Mouse (Mus musculus) thymus, postnatal 0 days (tissue): Measurements from ENCODE around the gene Pde8b. TPM values are rescaled to one million over a fixed set of nuclear protein-coding genes. Genes with fewer than 3 reads are reported as not detected.
"Not testable (repeated sequence)": the region's sequence is repeated elsewhere in the genome, so short reads cannot be mapped to it uniquely, and the experiment has no call there.

Experiments used
- DNase-seq: peaks from one replicate; pipeline ENCODE4 v3.0.0-alpha.2; 2015; ENCODE audit warnings: low spot score
- polyA plus RNA-seq: library from polyadenylated mRNA; unstranded; fragments of >200 nt; fragmentation: Nextera tagmentation; extraction: Ambion mirVana; gene quantifications from 2 replicates; pipeline ENCODE4 v1.2.1, GENCODE M21; 2015

Gene Pde8b
- polyA plus RNA-seq, 1 experiment from 2014 or later: 1.7 TPM

GRCm38 (mm10) chr13:95221882-95222568, 28.1 kb downstream of the Pde8b start:
- no peak for DNase-seq

DNA sequence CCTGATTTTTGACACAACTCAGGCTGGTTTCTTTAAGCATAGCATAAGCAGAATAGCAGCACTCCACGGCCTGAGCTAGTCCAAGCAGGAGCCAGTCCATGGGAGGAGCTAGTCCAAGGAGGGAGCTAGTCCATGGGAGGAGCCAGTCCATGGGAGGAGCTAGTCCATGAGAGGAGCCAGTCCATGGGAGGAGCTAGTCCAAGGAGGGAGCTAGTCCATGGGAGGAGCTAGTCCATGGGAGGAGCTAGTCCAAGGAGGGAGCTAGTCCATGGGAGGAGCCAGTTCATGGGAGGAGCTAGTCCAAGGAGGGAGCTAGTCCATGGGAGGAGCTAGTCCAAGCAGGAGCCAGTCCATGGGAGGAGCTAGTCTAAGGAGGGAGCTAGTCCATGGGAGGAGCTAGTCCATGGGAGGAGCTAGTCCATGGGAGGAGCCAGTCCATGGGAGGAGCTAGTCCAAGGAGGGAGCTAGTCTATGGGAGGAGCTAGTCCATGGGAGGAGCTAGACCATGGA, 34.4 kb downstream of the Pde8b start:
- not testable (repeated sequence) for DNase-seq

DNA sequence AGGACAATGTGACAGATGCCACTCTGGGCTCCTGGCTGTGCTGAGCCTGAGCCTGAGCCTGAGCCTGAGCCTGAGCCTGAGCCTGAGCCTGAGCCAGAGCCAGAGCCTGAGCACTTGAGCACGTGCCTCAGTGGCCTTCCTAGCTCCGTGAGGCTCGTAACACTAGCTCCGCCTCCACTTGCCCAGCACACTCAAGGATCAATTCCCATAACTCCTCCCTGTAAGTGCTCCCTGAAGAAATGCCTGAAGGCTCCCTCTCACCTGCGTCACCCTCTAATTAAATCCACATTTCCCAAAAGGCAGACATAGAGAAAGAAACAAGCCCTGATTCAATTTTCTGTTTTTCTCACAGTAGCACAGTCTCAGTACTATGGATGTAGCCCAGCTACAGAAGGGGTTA, 37.8 kb downstream of the Pde8b start:
- no peak for DNase-seq

DNA sequence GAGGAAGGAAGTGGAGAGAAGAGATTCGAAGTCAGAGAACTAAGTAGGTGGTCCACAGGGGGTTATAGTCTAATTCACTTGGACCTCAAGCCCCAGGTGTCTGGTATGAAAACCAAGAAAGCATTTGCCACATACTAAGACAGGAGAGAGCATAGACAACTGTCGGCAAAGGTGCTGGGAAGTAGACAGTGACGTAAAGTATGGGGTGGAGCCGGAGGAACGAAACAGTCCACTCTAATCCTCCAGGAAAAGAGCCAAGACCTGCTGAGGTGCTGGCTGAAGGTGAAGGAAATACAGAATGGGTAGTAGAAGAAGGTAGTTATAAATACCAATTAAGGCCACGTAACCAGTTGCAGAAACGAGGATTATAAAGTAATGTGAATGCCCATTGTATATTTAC, 42.8 kb downstream of the Pde8b start:
- not testable (repeated sequence) for DNase-seq

GRCm38 (mm10) chr13:95202151-95202758, 47.9 kb downstream of the Pde8b start:
- DNase-seq: no peak

DNA sequence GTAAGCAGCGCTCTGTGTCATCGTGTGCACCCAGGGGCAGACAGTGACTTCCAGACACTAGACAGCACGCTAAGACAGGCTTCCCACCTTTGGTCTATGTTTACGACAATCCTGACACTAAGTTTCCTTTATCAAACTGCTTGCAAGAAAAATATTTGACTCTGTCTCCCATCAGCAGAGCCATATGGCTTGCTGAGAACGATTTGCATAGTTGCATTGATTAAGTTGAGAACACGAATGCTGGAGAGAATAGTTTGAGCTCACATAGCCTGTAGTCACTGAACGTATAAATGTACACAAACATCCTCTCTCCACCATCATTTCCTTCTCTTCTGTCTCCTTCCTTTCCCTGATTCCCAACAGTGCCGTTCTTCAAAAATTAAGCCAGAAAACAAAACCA, 49.3 kb downstream of the Pde8b start:
- DNase-seq: no peak

GRCm38 (mm10) chr13:95200036-95200435, 50.1 kb downstream of the Pde8b start:
- no peak for DNase-seq

- DNase-seq: no peak
These were observed 53.9 kb downstream of the Pde8b start for GRCm38 (mm10) chr13:95196106-95196705.

DNA sequence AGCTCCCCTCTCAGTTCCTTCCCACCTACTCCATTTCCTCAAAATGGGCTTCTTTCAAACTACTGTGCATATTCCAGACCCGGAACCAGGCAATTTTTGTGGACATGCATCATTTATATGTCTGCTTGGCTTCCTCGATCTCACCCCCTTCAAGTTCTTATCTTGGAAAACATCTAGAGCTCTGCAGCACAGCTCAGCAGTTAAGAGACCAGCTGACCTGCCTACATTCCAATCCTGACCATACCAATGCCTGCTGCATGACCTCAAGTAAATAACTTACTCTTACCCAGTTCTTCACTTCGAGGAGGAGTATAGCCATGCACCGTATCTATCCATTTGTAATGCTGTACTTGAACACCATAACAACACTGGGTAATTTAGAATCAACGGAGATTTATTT, 58.2 kb downstream of the Pde8b start:
- no peak for DNase-seq

GRCm38 (mm10) chr13:95189111-95189510, 61.0 kb downstream of the Pde8b start:
- no peak for DNase-seq

- no peak for DNase-seq
These were observed 62.9 kb downstream of the Pde8b start for GRCm38 (mm10) chr13:95187153-95187665.

DNA sequence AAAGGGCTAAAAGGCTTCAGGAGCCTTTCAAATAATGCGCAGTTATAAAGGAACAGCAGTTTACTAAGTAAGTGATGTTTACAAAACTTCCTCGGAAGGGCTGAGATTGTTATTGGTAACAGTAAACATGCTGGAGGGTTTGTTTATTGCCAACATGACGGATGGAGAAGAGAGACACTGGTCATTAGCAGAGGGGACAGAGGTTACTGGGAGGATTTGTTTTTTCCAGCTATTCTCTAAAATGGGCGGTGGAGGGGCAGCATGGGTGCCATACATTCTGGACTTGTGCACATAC, 63.4 kb downstream of the Pde8b start:
- no peak for DNase-seq

DNA sequence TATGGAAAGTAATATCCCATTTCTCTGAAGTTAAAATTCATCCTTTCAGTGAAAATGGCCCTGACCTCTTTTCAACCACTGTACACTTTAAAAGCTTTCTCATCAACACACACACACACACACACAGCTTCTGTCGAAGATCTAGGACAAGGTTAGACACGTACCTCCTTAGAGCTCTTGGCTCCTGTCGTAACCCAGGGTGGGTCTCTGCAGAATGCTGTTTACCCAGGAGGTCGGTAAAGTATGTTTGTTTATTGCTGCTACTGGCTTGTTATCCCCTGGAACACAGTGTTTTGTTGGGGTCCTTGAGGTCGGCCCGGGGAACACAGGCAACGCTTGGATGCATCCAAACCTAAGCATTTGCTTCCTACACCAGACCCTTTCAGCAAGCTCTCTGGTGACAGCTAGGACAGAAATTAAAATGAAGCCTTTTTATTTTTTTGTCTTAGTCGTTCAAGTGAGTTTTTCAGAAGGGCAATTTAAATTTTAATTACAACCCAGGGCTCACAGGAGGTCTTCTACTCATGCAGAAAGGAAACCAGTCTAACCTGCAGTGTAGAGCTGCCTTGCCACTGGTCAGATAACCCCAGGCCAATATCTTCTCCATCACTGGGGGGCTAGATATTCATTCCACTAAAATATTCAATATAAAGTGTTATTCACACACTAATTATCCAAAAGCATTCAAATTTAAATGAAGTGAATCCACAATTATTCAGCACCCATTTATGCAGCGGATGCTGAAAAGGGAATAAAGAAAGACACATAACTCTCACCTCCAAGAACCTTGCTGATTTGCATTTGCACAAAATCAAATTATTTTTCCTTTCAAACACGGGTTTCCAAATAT, 64.0 kb downstream of the Pde8b start:
- no peak for DNase-seq

DNA sequence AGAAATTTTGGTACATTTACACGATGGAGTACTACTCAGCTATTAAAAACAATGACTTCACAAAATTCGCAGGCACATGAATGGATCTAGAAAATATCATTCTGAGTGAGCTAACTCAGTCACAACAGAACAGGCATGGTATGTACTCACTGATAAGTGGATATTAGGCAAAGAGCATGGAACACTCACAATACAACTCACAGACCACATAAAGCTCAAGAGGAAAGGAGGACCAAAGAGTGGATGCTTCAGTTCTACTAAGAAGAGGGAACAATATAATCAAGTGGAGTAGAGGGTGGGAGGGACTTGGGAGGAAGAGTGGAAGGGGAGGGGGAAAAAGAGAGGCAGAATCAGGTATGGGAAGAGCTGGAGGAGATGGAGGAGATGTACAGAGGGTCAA, 66.5 kb downstream of the Pde8b start:
- no peak for DNase-seq

DNA sequence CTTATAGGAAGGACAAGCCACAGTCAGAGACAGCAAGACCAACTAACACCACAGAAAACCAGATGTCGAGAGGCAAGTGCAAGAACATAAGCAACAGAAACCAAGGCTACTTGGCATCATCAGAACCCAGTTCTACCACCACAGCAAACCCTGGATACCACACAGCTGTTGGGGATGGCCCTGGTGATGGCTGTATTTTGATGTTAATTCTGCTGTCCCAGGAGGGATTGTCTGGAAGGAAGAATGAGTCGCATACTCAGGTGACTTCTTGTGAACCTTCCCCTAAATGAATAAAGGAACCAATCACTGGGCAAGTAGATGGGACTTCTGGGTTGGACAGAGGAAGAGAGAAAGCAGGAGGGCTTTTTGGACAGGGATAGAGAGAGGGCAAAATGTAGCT, 69.9 kb downstream of the Pde8b start:
- DNase-seq: no peak

DNA sequence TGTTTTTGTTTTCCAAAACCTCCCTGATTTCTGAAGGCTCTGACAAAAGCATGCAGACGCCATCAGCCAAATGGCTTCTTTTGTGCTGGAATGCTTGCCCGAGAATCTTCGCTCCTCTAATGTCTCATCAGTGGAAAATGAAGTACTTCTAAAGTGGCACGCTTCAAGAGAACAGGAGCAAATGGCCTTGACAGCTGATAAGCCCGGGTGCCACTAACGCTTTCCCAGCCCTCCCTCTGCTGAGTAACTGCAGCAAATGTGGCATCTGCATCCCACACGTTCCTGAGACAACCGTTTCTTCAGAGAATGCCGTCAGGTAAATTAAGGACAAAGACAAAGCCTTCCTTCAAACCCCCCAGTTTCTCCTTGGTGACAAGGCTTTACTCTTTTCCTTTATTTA, 72.8 kb downstream of the Pde8b start:
- DNase-seq: no peak

GRCm38 (mm10) chr13:95176399-95176798, 73.7 kb downstream of the Pde8b start:
- DNase-seq: no peak

DNA sequence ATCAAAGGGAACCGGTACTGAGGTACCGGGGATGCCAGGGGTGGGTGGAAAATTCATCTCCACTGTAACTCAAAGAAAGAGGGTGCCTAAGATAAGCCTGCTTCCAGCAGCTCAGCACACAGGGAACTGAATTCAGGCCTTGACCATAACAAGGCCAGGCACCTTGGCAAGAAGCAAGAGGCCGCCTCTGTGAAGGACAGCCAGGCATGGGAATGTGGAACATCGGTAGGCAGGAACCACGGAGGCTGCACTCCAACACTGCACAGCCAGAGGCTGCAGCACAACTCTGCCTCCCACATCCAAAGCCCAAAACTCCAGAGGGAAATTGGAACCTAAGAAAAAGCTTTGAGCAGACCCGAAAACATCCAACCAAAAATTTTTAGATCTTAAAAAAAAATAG, 75.9 kb downstream of the Pde8b start:
- DNase-seq: no peak

DNA sequence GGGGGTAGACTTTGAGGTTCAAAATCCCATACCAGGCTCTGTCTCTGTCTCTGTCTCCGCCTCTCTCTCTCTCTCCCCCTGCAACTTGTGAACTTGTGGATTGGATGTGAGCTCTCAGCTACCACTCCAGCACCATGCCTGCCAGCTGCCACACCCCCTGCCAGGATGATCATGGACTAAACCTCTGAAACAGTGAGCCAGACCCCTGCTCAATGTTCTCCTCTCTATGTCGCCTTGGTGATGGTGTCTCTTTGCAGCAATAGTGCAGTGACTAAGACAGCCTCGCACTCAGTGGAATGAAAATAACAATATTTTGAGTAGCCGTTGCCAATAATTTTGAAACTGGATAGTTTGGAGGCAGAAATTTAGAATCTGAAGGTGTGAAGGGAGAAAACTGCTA, 77.8 kb downstream of the Pde8b start:
- no peak for DNase-seq

GRCm38 (mm10) chr13:95160211-95160610, 89.9 kb downstream of the Pde8b start:
- DNase-seq: no peak

GRCm38 (mm10) chr13:95158986-95159385, 91.2 kb downstream of the Pde8b start:
- no peak for DNase-seq

DNA sequence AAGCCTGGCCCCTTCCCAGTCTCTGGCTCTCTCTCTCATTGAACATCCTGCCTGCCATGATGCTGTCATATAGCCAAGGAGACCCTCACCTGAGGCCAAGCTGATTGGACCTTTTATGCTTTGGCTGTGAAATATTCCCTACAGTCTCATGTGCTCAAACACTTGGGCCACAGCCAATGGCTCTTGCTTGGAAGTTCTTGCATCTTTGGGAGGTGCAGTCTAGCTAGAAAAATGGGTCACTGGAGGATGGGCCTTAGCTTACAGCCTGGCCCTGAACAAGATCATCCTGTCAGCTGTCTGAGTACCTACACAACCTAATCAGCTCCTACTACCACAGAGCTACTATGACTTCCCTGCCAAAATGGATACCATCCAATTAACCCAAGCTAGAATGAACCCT, 105.4 kb downstream of the Pde8b start:
- no peak for DNase-seq
